Mouse (Mus musculus): Measurements from ENCODE around the gene Trappc11. TPM values are rescaled to one million over a fixed set of nuclear protein-coding genes. Genes with fewer than 3 reads are reported as not detected.

Gene Trappc11
- 12.7 and 12.8 TPM in 2 replicates for polyA plus RNA-seq (2015; fragmentation: Nextera tagmentation; extraction: Ambion mirVana)

- peaks cover 20% of the 10 kb centered on the region for H3K4me1 ChIP-seq (replicated peaks)
- under 1% methylated on average over 65 of the region's 65 CpGs for WGBS (ENCODE audit: insufficient replicate concordance)
- peaks cover 26% of the 10 kb centered on the region for H3K36me3 ChIP-seq (replicated peaks)
- H3K4me3 ChIP-seq (replicated peaks): peak within 1 kb of the TSS; percentile 83
- peak; percentile 99 for ATAC-seq (ENCODE audit: insufficient read depth)
- H3K4me2 ChIP-seq: peak within 1 kb of the TSS; percentile 86
- no peaks in the 10 kb centered on the region for H3K27me3 ChIP-seq
- H3K9me3 ChIP-seq (replicated peaks): no peaks in the 10 kb centered on the region
- peak within 1 kb of the TSS; percentile 75 for H3K9ac ChIP-seq
- H3K27ac ChIP-seq (replicated peaks): peak within 1 kb of the TSS; percentile 77
Observed at GRCm38 (mm10) chr8:47533344-47534125, at the start of gene Trappc11, which contains the start of gene Rwdd4a. Gene Trappc11 (minus strand): TSS chr8:47533470. Gene Rwdd4a (plus strand): TSS chr8:47533664.

- Histone ChIP-seq H3K9me3 (replicated peaks) (no peaks in the 10 kb centered on the region), H3K4me1 (replicated peaks) (no peaks in the 10 kb centered on the region), H3K9ac (no peak overlapping the region), H3K4me3 (replicated peaks) (no peak overlapping the region), H3K4me2 (no peak overlapping the region), H3K27me3 (no peaks in the 10 kb centered on the region), H3K36me3 (replicated peaks) (no peaks in the 10 kb centered on the region), H3K27ac (replicated peaks) (no peak overlapping the region)
- ATAC-seq (ENCODE audit: insufficient read depth): no peak
- WGBS (ENCODE audit: insufficient replicate concordance): 59% methylated on average over 7 of the region's 7 CpGs
Observed at GRCm38 (mm10) chr8:47581454-47581853, 48.2 kb upstream of the Trappc11 start.

DNA sequence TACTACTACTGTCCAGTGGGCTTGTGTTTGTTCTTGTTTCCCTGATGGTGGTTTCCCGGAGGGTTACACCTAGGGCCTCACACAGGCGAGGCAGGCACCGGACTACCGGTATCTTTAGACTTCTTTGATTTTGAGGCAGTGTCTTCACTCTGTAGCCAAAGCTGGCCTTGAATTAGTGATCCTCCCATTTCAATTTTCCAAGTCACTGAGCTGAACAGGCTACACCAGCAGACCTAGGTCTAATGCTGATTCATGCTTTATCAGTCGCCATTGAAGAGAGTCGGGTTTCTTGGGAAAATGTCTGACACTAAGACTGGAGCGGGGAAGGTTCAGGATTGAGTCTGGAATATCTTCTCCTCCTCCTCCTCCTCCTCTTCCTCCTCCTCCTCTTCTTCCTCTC, 40.2 kb upstream of the Trappc11 start:
- Histone ChIP-seq H3K9ac (no peak overlapping the region), H3K4me1 (replicated peaks) (no peaks in the 10 kb centered on the region), H3K4me3 (replicated peaks) (no peak overlapping the region), H3K27ac (replicated peaks) (no peak overlapping the region), H3K9me3 (replicated peaks) (no peaks in the 10 kb centered on the region), H3K4me2 (no peak overlapping the region), H3K36me3 (replicated peaks) (no peaks in the 10 kb centered on the region), H3K27me3 (no peaks in the 10 kb centered on the region)
- 75% methylated on average over 7 of the region's 7 CpGs for WGBS (ENCODE audit: insufficient replicate concordance)
- no peak for ATAC-seq (ENCODE audit: insufficient read depth)

DNA sequence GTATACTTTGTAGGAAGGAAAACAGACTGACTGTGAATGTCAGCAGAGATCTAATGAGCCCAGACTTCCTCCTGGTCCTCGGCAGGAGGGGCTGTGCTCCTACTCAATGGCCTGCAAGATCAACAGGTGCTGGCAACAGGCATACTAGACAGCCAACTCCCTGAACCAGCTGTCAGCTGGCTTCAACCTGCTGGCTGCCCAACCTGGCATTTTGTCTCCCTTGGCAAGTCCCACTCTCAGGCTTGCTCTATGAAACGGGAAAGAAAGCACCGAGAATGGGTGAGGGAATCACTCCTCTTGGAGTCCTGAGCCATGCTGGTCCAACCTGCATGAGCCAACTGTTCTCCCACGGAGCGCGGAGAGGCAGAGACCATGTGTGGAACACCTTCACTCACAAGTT, 36.9 kb upstream of the Trappc11 start:
- 72% methylated on average over 6 of the region's 6 CpGs for WGBS (ENCODE audit: insufficient replicate concordance)

DNA sequence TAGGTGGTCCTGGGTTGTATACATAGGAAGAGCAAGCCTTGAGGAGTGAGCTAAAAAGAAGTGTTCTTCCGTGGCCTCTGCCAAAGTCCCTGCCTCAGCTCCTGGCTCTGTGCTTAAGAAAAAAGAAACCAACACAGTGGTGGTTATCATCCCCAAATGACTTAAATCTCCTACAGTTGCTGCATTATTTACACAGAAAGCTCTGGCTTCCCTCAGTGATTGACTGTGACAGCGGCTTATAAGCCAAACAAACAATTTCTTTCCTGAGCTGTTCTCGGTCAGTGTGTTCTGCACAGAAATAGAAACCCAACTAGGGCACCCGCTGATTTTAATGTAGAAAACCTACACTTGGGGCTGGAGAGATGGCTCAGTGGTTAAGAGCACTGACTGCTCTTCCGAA, 34.8 kb upstream of the Trappc11 start:
- H3K27ac ChIP-seq (replicated peaks): no peak overlapping the region
- H3K4me2 ChIP-seq: no peak overlapping the region
- no peaks in the 10 kb centered on the region for H3K27me3 ChIP-seq
- H3K9ac ChIP-seq: no peak overlapping the region
- no peak for ATAC-seq (ENCODE audit: insufficient read depth)
- H3K9me3 ChIP-seq (replicated peaks): no peaks in the 10 kb centered on the region
- H3K4me1 ChIP-seq (replicated peaks): no peaks in the 10 kb centered on the region
- no peak overlapping the region for H3K4me3 ChIP-seq (replicated peaks)
- 53% methylated on average over 5 of the region's 5 CpGs for WGBS (ENCODE audit: insufficient replicate concordance)
- H3K36me3 ChIP-seq (replicated peaks): no peaks in the 10 kb centered on the region

More for the DNA sequence above, 36.9 kb upstream of the Trappc11 start:
- Histone ChIP-seq H3K9me3 (replicated peaks) (no peaks in the 10 kb centered on the region), H3K4me3 (replicated peaks) (no peak overlapping the region), H3K36me3 (replicated peaks) (no peaks in the 10 kb centered on the region), H3K4me1 (replicated peaks) (no peaks in the 10 kb centered on the region), H3K9ac (no peak overlapping the region), H3K27me3 (no peaks in the 10 kb centered on the region), H3K27ac (replicated peaks) (no peak overlapping the region), H3K4me2 (no peak overlapping the region)
- ATAC-seq (ENCODE audit: insufficient read depth): no peak

DNA sequence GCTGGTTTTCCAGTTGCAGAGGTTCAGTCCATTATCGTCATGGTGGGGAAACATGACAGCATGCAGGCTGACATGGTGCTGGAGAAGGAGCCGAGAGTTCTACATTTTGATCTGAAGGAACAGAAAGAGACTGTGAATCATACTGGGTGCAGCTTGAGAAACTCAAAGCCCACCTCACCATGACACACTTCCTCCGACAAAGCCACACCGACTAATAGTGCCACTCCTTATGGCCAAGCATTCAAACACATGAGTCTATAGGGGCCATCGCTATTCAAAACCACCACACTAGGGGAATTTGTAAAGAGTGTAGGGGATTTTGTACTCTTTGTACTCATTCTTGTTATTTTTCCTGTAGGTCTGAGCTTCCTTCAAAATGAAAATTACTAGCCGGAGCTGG, 33.3 kb upstream of the Trappc11 start:
- Histone ChIP-seq H3K36me3 (replicated peaks) (no peaks in the 10 kb centered on the region), H3K27ac (replicated peaks) (no peak overlapping the region), H3K9ac (no peak overlapping the region), H3K27me3 (no peaks in the 10 kb centered on the region), H3K4me3 (replicated peaks) (no peak overlapping the region), H3K9me3 (replicated peaks) (no peaks in the 10 kb centered on the region), H3K4me1 (replicated peaks) (no peaks in the 10 kb centered on the region), H3K4me2 (no peak overlapping the region)
- no peak for ATAC-seq (ENCODE audit: insufficient read depth)
- 78% methylated on average over 6 of the region's 6 CpGs for whole genome bisulfite sequencing (ENCODE audit: insufficient replicate concordance)

DNA sequence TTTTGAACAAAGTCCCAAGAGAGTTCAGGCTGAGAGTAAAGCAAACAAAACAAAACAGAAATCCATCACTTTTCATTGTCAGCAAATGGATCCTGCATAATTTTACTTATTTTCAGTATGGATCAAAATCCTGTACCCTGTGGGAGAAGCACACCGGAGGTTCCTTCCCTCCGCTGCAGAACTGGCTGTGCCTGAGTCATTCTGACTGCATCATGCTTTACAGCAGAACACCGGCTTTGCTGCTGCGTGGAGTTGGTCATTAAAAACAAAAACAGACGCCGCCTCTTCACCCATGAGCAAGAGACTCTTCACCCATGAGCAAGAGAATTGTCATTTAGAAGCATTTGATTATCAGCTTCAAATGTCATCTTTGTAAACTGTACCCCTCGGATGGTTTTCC, 27.5 kb upstream of the Trappc11 start:
- Histone ChIP-seq H3K9ac (no peak overlapping the region), H3K9me3 (replicated peaks) (no peaks in the 10 kb centered on the region), H3K4me2 (no peak overlapping the region), H3K36me3 (replicated peaks) (no peaks in the 10 kb centered on the region), H3K27ac (replicated peaks) (no peak overlapping the region), H3K4me1 (replicated peaks) (no peaks in the 10 kb centered on the region), H3K27me3 (no peaks in the 10 kb centered on the region), H3K4me3 (replicated peaks) (no peak overlapping the region)
- ATAC-seq (ENCODE audit: insufficient read depth): no peak
- 83% methylated on average over 7 of the region's 7 CpGs for whole genome bisulfite sequencing (ENCODE audit: insufficient replicate concordance)

GRCm38 (mm10) chr8:47558274-47558673, 25.0 kb upstream of the Trappc11 start:
- Histone ChIP-seq H3K4me3 (replicated peaks) (no peak overlapping the region), H3K9ac (no peak overlapping the region), H3K27me3 (no peaks in the 10 kb centered on the region), H3K4me2 (no peak overlapping the region), H3K9me3 (replicated peaks) (no peaks in the 10 kb centered on the region), H3K4me1 (replicated peaks) (no peaks in the 10 kb centered on the region), H3K27ac (replicated peaks) (no peak overlapping the region), H3K36me3 (replicated peaks) (peaks cover 5% of the 10 kb centered on the region; the same call in 1 of the 2 replicates)
- ATAC-seq (ENCODE audit: insufficient read depth): no peak
- 53% methylated on average over 7 of the region's 7 CpGs for WGBS (ENCODE audit: insufficient replicate concordance)

DNA sequence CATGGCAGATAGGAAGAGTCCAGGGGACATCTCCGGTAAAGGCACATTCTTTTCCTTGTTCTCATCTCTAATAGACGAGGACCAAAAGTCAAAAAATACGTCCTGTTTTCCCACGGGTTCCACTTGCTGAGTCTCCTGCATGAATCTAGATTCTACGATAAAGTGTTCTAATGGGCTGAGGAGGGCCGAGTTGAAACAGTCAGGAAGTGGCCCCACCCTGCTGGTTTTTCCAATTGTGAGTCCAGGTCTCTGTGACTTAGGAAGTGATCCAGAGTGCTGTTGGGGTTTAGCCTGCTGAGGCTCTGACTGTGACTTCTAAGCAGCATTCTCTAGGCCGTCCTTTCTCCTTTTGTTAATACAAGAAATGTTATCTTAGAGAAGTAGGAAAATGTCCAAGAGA, 23.2 kb upstream of the Trappc11 start:
- H3K36me3 ChIP-seq (replicated peaks): peaks cover 9% of the 10 kb centered on the region; the same call in 1 of the 2 replicates
- no peak for ATAC-seq (ENCODE audit: insufficient read depth)
- H3K27me3 ChIP-seq: no peaks in the 10 kb centered on the region
- 56% methylated on average over 7 of the region's 7 CpGs for WGBS (ENCODE audit: insufficient replicate concordance)
- H3K9ac ChIP-seq: no peak overlapping the region
- no peaks in the 10 kb centered on the region for H3K9me3 ChIP-seq (replicated peaks)
- no peak overlapping the region for H3K27ac ChIP-seq (replicated peaks)
- no peaks in the 10 kb centered on the region for H3K4me1 ChIP-seq (replicated peaks)
- H3K4me3 ChIP-seq (replicated peaks): no peak overlapping the region
- H3K4me2 ChIP-seq: no peak overlapping the region

- WGBS (ENCODE audit: insufficient replicate concordance): 66% methylated on average over 6 of the region's 6 CpGs
Observed at GRCm38 (mm10) chr8:47553613-47554012, 20.3 kb upstream of the Trappc11 start.

GRCm38 (mm10) chr8:47547102-47547501, 13.8 kb upstream of the Trappc11 start:
- 88% methylated on average over 10 of the region's 10 CpGs for WGBS (ENCODE audit: insufficient replicate concordance)
- no peak for ATAC-seq (ENCODE audit: insufficient read depth)
- H3K27me3 ChIP-seq: no peaks in the 10 kb centered on the region
- no peak overlapping the region for H3K4me2 ChIP-seq
- H3K4me1 ChIP-seq (replicated peaks): no peaks in the 10 kb centered on the region
- no peak overlapping the region for H3K9ac ChIP-seq
- no peak overlapping the region for H3K4me3 ChIP-seq (replicated peaks)
- H3K9me3 ChIP-seq (replicated peaks): no peaks in the 10 kb centered on the region
- H3K36me3 ChIP-seq (replicated peaks): peaks cover 77% of the 10 kb centered on the region
- H3K27ac ChIP-seq (replicated peaks): no peak overlapping the region

More at GRCm38 (mm10) chr8:47553613-47554012, 20.3 kb upstream of the Trappc11 start:
- no peak for ATAC-seq (ENCODE audit: insufficient read depth)
- Histone ChIP-seq H3K4me3 (replicated peaks) (no peak overlapping the region), H3K4me1 (replicated peaks) (no peaks in the 10 kb centered on the region), H3K9ac (no peak overlapping the region), H3K27ac (replicated peaks) (no peak overlapping the region), H3K27me3 (no peaks in the 10 kb centered on the region), H3K36me3 (replicated peaks) (peaks cover 35% of the 10 kb centered on the region), H3K9me3 (replicated peaks) (no peaks in the 10 kb centered on the region), H3K4me2 (no peak overlapping the region)
